Mouse (Mus musculus): ENCODE data around the gene Arfgef2. TPM values are rescaled to one million over a fixed set of nuclear protein-coding genes. Genes with fewer than 3 reads are reported as not detected.

The Arfgef2 gene
- polyA plus RNA-seq, 1 experiment from 2014 or later = 4.1 TPM

- WGBS = 95% methylated on average over 2 of the region's 2 CpGs
- H3K27ac ChIP-seq (replicated peaks) = no peak overlapping the region
- no peak overlapping the region for H3K9ac ChIP-seq (replicated peaks)
- H3K27me3 ChIP-seq (replicated peaks) = no peaks in the 10 kb centered on the region
- no peaks in the 10 kb centered on the region for H3K4me1 ChIP-seq
- ATAC-seq (ENCODE audit: low FRiP score) = no peak
- no peak overlapping the region for H3K4me2 ChIP-seq
- H3K36me3 ChIP-seq = peaks cover 76% of the 10 kb centered on the region
- H3K9me3 ChIP-seq (replicated peaks) = no peaks in the 10 kb centered on the region
- H3K4me3 ChIP-seq (replicated peaks) = no peak overlapping the region
These were observed 118.6 kb downstream of the Arfgef2 start for GRCm38 (mm10) chr2:166923971-166924370.

GRCm38 (mm10) chr2:166933943-166934342 is 128.6 kb downstream of the Arfgef2 start:
- H3K9me3 ChIP-seq (replicated peaks) = no peaks in the 10 kb centered on the region
- no peak overlapping the region for H3K9ac ChIP-seq (replicated peaks)
- no peaks in the 10 kb centered on the region for H3K4me1 ChIP-seq
- no peak overlapping the region for H3K27ac ChIP-seq (replicated peaks)
- no peak for ATAC-seq (ENCODE audit: low FRiP score)
- H3K4me3 ChIP-seq (replicated peaks) = no peak overlapping the region
- no peaks in the 10 kb centered on the region for H3K27me3 ChIP-seq (replicated peaks)
- no peak overlapping the region for H3K4me2 ChIP-seq
- H3K36me3 ChIP-seq = peaks cover 80% of the 10 kb centered on the region
- WGBS = 96% methylated on average over 6 of the region's 6 CpGs

GRCm38 (mm10) chr2:166934416-166934815 is 129.0 kb downstream of the Arfgef2 start:
- H3K9ac ChIP-seq (replicated peaks) = no peak overlapping the region
- no peak for ATAC-seq (ENCODE audit: low FRiP score)
- 65% methylated on average over 5 of the region's 5 CpGs for WGBS
- no peaks in the 10 kb centered on the region for H3K27me3 ChIP-seq (replicated peaks)
- H3K4me1 ChIP-seq = no peaks in the 10 kb centered on the region
- no peak overlapping the region for H3K27ac ChIP-seq (replicated peaks)
- H3K4me3 ChIP-seq (replicated peaks) = no peak overlapping the region
- peaks cover 80% of the 10 kb centered on the region for H3K36me3 ChIP-seq
- no peaks in the 10 kb centered on the region for H3K9me3 ChIP-seq (replicated peaks)
- H3K4me2 ChIP-seq = no peak overlapping the region

DNA sequence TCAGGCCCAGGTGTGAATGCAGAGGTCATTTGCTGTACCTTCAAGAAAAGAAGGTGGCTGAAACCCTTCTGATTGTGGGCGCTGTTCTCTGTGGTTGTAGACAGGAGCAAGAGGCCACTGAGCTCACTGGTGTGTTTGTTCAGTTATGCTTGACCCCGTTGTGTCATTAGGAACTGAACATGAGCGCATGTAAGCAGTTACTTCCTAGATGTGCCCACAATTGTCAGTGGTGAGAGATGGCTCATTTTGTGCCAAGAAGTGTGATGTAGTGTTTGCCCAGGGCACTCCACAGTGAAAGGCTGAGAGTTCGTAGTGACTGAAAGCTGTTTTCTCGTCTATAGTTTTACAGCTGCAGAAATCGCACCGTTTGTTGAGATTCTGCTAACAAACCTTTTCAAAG is 130.2 kb downstream of the Arfgef2 start:
- Histone ChIP-seq H3K9me3 (replicated peaks) (no peaks in the 10 kb centered on the region), H3K27me3 (replicated peaks) (no peaks in the 10 kb centered on the region), H3K4me1 (no peaks in the 10 kb centered on the region), H3K4me3 (replicated peaks) (no peak overlapping the region), H3K36me3 (peaks cover 79% of the 10 kb centered on the region), H3K4me2 (no peak overlapping the region), H3K9ac (replicated peaks) (no peak overlapping the region), H3K27ac (replicated peaks) (no peak overlapping the region)
- WGBS = 91% methylated on average over 7 of the region's 7 CpGs
- no peak for ATAC-seq (ENCODE audit: low FRiP score)

DNA sequence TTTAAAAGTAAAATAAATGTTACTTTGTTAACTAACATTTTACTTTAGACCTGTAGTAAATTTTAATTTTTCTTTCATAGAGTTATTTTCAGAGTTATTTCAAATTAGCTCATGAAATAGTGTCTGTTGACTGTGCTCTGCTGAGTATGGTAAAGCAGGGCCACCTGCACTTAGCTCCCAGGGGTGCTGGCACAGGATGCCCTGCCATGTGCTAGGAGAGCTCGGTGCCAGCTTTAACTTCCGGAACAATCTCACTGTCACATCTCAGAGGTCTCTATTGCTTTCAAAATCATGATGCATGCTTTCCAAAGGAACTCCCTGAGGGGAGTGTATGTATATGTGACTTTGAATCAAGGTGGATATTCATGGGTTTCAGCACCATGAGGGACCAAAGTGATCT is 130.8 kb downstream of the Arfgef2 start:
- Histone ChIP-seq H3K9ac (replicated peaks) (no peak overlapping the region), H3K9me3 (replicated peaks) (no peaks in the 10 kb centered on the region), H3K4me1 (no peaks in the 10 kb centered on the region), H3K27me3 (replicated peaks) (no peaks in the 10 kb centered on the region), H3K36me3 (peaks cover 80% of the 10 kb centered on the region), H3K4me2 (no peak overlapping the region), H3K27ac (replicated peaks) (no peak overlapping the region), H3K4me3 (replicated peaks) (no peak overlapping the region)
- 91% methylated on average over 2 of the region's 2 CpGs for WGBS
- no peak for ATAC-seq (ENCODE audit: low FRiP score)

- Histone ChIP-seq H3K9ac (replicated peaks) (no peak overlapping the region), H3K4me2 (no peak overlapping the region), H3K4me3 (replicated peaks) (no peak overlapping the region), H3K36me3 (peaks cover 83% of the 10 kb centered on the region), H3K27ac (replicated peaks) (no peak overlapping the region), H3K4me1 (no peaks in the 10 kb centered on the region), H3K27me3 (replicated peaks) (no peaks in the 10 kb centered on the region), H3K9me3 (replicated peaks) (no peaks in the 10 kb centered on the region)
- 95% methylated on average over 2 of the region's 2 CpGs for WGBS
- ATAC-seq (ENCODE audit: low FRiP score) = no peak
These were observed 137.8 kb downstream of the Arfgef2 start for GRCm38 (mm10) chr2:166943146-166943545.

- WGBS = 77% methylated on average over 1 of the region's 1 CpGs
- Histone ChIP-seq H3K9me3 (replicated peaks) (no peaks in the 10 kb centered on the region), H3K4me2 (no peak overlapping the region), H3K36me3 (peaks cover 85% of the 10 kb centered on the region), H3K27ac (replicated peaks) (no peak overlapping the region), H3K4me3 (replicated peaks) (no peak overlapping the region), H3K9ac (replicated peaks) (no peak overlapping the region), H3K27me3 (replicated peaks) (no peaks in the 10 kb centered on the region), H3K4me1 (no peaks in the 10 kb centered on the region)
- ATAC-seq (ENCODE audit: low FRiP score) = no peak
These were observed 139.0 kb downstream of the Arfgef2 start for GRCm38 (mm10) chr2:166944346-166944745.

GRCm38 (mm10) chr2:166945456-166945855 is 140.1 kb downstream of the Arfgef2 start:
- WGBS = 58% methylated on average over 4 of the region's 4 CpGs
- Histone ChIP-seq H3K36me3 (peaks cover 89% of the 10 kb centered on the region), H3K4me2 (no peak overlapping the region)

More at GRCm38 (mm10) chr2:166945456-166945855, 140.1 kb downstream of the Arfgef2 start:
- Histone ChIP-seq H3K27me3 (replicated peaks) (no peaks in the 10 kb centered on the region), H3K9me3 (replicated peaks) (no peaks in the 10 kb centered on the region), H3K27ac (replicated peaks) (no peak overlapping the region), H3K4me1 (no peaks in the 10 kb centered on the region), H3K4me3 (replicated peaks) (no peak overlapping the region), H3K9ac (replicated peaks) (no peak overlapping the region)
- no peak; the same call in 1 of the 2 replicates for ATAC-seq (ENCODE audit: low FRiP score)

Other genes starting within 250 kb of the Arfgef2 start
- 22.0 and 24.9 TPM in 2 replicates for gene Prex1, start 91.8 kb upstream of the Arfgef2 start, polyA plus RNA-seq (2015; fragmentation: Nextera tagmentation; extraction: Ambion mirVana)
- 9.1 and 10.3 TPM in 2 replicates for gene Trp53rkb, start 13.1 kb upstream of the Arfgef2 start, polyA plus RNA-seq (2015; fragmentation: Nextera tagmentation; extraction: Ambion mirVana)
- gene Cse1l, start 100.5 kb downstream of the Arfgef2 start, polyA plus RNA-seq (2015; fragmentation: Nextera tagmentation; extraction: Ambion mirVana) = 85.9 and 94.2 TPM in 2 replicates
- gene Stau1, start 190.7 kb downstream of the Arfgef2 start, polyA plus RNA-seq (2015; fragmentation: Nextera tagmentation; extraction: Ambion mirVana) = 96.6 and 103 TPM in 2 replicates
- gene Ddx27, start 209.6 kb downstream of the Arfgef2 start, polyA plus RNA-seq (2015; fragmentation: Nextera tagmentation; extraction: Ambion mirVana) = 32.5 and 42.8 TPM in 2 replicates